Mouse (Mus musculus) kidney, adult 2 months (tissue): ENCODE results near the gene Myo6. TPM values are rescaled to one million over a fixed set of nuclear protein-coding genes. Genes with fewer than 3 reads are reported as not detected.

Source experiments
- DNase-seq: peaks from one replicate; pipeline ENCODE4 v3.0.0; 2021
- H3K27ac ChIP-seq: fragments of 200-500 bp; 2 replicates; pipeline ENCODE4 v1.5.1; 2012; ENCODE audit warnings: low read depth, low read length, control low read depth, inconsistent platforms; ENCODE audit not compliant: insufficient read depth
- H3K27me3 ChIP-seq: fragments of 200-500 bp; replicated peaks from 2 replicates; pipeline ENCODE4 v1.6.1; 2012; ENCODE audit warnings: mild to moderate bottlenecking, moderate library complexity, low read length, inconsistent platforms; ENCODE audit not compliant: control insufficient read depth, insufficient read depth
- H3K36me3 ChIP-seq: fragments of 200-500 bp; 2 replicates; pipeline ENCODE4 v1.6.1; 2012; ENCODE audit warnings: mild to moderate bottlenecking, moderate library complexity, low read length, inconsistent platforms; ENCODE audit not compliant: control insufficient read depth, insufficient read depth
- H3K4me1 ChIP-seq: fragments of 200-500 bp; 2 replicates; pipeline ENCODE4 v1.6.1; 2011; ENCODE audit warnings: low read length; ENCODE audit not compliant: control insufficient read depth, insufficient read depth
- H3K4me3 ChIP-seq: fragments of 200-500 bp; 2 replicates; pipeline ENCODE4 v1.5.1; 2011; ENCODE audit warnings: mild to moderate bottlenecking, low read depth, low read length, control low read depth; ENCODE audit not compliant: insufficient read depth
- CTCF ChIP-seq: fragments of 200-500 bp; conservative IDR thresholded peaks from 2 replicates; pipeline ENCODE4 v1.5.1; 2011; ENCODE audit warnings: low read depth, mild to moderate bottlenecking, control low read depth, low read length, moderate library complexity, mixed read lengths; ENCODE audit not compliant: insufficient read depth, insufficient read length
- POLR2A ChIP-seq: fragments of 200-500 bp; IDR thresholded peaks from one replicate; pipeline ENCODE4 v1.6.1; 2011; ENCODE audit warnings: low read depth, low read length, control low read depth
- WGBS: fragments of 180-500 bp; shearing (Covaris S2); methylation state at CpG from one replicate; pipeline ENCODE4 v1.1.7; 2018; 5-methylcytosine and 5-hydroxymethylcytosine counted together
- polyA plus RNA-seq: library from polyadenylated mRNA; depleted of rRNA; stranded (reverse); fragments of >200 nt; gene quantifications from 2 replicates; pipeline ENCODE4 v1.2.3, GENCODE M21; 2012

Gene Myo6
- polyA plus RNA-seq, 1 experiment: 76.4 TPM

- Histone ChIP-seq H3K27ac (no peak overlapping the region), H3K27me3 (no peaks in the 10 kb centered on the region)
- no peak for DNase-seq
Measured at GRCm38 (mm10) chr9:80171241-80171640, 6.4 kb downstream of the Myo6 start.

GRCm38 (mm10) chr9:80172396-80173222 lies 7.8 kb downstream of the Myo6 start:
- Histone ChIP-seq H3K4me1 (peaks cover 46% of the 10 kb centered on the region), H3K36me3 (peaks cover 2% of the 10 kb centered on the region; the same call in 1 of the 2 replicates), H3K4me3 (no peak overlapping the region), H3K27me3 (no peaks in the 10 kb centered on the region), H3K27ac (peak overlapping the region; percentile 16)
- WGBS: 30% methylated on average over 8 of the region's 8 CpGs
- TF ChIP-seq CTCF: no peak
- DNase-seq: peak; percentile 65

More at GRCm38 (mm10) chr9:80171241-80171640, 6.4 kb downstream of the Myo6 start:
- TF ChIP-seq POLR2A: no peak
- no peak for TF ChIP-seq CTCF
- peaks cover 2% of the 10 kb centered on the region; the same call in 1 of the 2 replicates for H3K36me3 ChIP-seq
- peaks cover 43% of the 10 kb centered on the region for H3K4me1 ChIP-seq
- H3K4me3 ChIP-seq: no peak overlapping the region

GRCm38 (mm10) chr9:80173629-80174028 lies 8.8 kb downstream of the Myo6 start:
- Histone ChIP-seq H3K4me3 (no peak overlapping the region), H3K4me1 (peaks cover 42% of the 10 kb centered on the region), H3K27ac (peak overlapping the region; percentile 10; the same call in 1 of the 2 replicates), H3K27me3 (no peaks in the 10 kb centered on the region), H3K36me3 (peaks cover 2% of the 10 kb centered on the region; the same call in 1 of the 2 replicates)
- 33% methylated on average over 9 of the region's 9 CpGs for WGBS
- peak; percentile 44 for DNase-seq
- TF ChIP-seq POLR2A (no peak), CTCF (no peak)

GRCm38 (mm10) chr9:80176696-80177478 lies 12.1 kb downstream of the Myo6 start:
- Histone ChIP-seq H3K27me3 (no peaks in the 10 kb centered on the region), H3K4me3 (no peak overlapping the region), H3K4me1 (peaks cover 53% of the 10 kb centered on the region), H3K27ac (peak overlapping the region; percentile 15; the same call in 1 of the 2 replicates), H3K36me3 (peaks cover 2% of the 10 kb centered on the region; the same call in 1 of the 2 replicates)
- DNase-seq: peak; percentile 88
- WGBS: 37% methylated on average over 13 of the region's 13 CpGs
- TF ChIP-seq POLR2A (no peak), CTCF (no peak)

- WGBS: 56% methylated on average over 2 of the region's 2 CpGs
- peak; percentile 31 for DNase-seq
- H3K4me3 ChIP-seq: no peak overlapping the region
- H3K27me3 ChIP-seq: no peaks in the 10 kb centered on the region
- H3K36me3 ChIP-seq: peaks cover 2% of the 10 kb centered on the region; the same call in 1 of the 2 replicates
- peaks cover 39% of the 10 kb centered on the region for H3K4me1 ChIP-seq
- no peak overlapping the region for H3K27ac ChIP-seq
- no peak for TF ChIP-seq POLR2A
- TF ChIP-seq CTCF: no peak
Measured at GRCm38 (mm10) chr9:80178670-80179069, 13.8 kb downstream of the Myo6 start.

- Histone ChIP-seq H3K36me3 (peaks cover 2% of the 10 kb centered on the region; the same call in 1 of the 2 replicates), H3K27ac (no peak overlapping the region), H3K4me1 (peaks cover 35% of the 10 kb centered on the region), H3K4me3 (no peak overlapping the region), H3K27me3 (no peaks in the 10 kb centered on the region)
- no peak for DNase-seq
- TF ChIP-seq CTCF (no peak), POLR2A (no peak)
- WGBS: 86% methylated on average over 4 of the region's 4 CpGs
Measured at GRCm38 (mm10) chr9:80179688-80180087, 14.9 kb downstream of the Myo6 start.

GRCm38 (mm10) chr9:80180771-80181170 lies 15.9 kb downstream of the Myo6 start:
- H3K27ac ChIP-seq: peak overlapping the region; percentile 40
- TF ChIP-seq CTCF: no peak
- TF ChIP-seq POLR2A: no peak
- 28% methylated on average over 5 of the region's 5 CpGs for WGBS

More at GRCm38 (mm10) chr9:80180771-80181170, 15.9 kb downstream of the Myo6 start:
- Histone ChIP-seq H3K36me3 (no peaks in the 10 kb centered on the region), H3K27me3 (no peaks in the 10 kb centered on the region), H3K4me3 (no peak overlapping the region), H3K4me1 (peaks cover 29% of the 10 kb centered on the region)
- peak; percentile 78 for DNase-seq
